Mouse (Mus musculus) activated CD4-positive, CD25-positive, alpha-beta regulatory T cell, adult 4 months (primary cell): ENCODE results near the gene Lpin2. TPM values are rescaled to one million over a fixed set of nuclear protein-coding genes. Genes with fewer than 3 reads are reported as not detected.

Source experiments
- ATAC-seq: one replicate; pipeline ENCODE4 v1.8.0; 2017
- polyA plus RNA-seq, 2 experiments: library from polyadenylated mRNA; unstranded; fragments of 100-300 nt; shearing (Covaris generic); gene quantifications; one replicate each; pipeline ENCODE4 v1.2.1; 2017

The Lpin2 gene
- polyA plus RNA-seq, 2 experiments from 2014 or later: 15.2 to 26.6 TPM

GRCm38 (mm10) chr17:71265336-71266051 lies 83.1 kb downstream of the Lpin2 start:
- ATAC-seq: no peak

DNA sequence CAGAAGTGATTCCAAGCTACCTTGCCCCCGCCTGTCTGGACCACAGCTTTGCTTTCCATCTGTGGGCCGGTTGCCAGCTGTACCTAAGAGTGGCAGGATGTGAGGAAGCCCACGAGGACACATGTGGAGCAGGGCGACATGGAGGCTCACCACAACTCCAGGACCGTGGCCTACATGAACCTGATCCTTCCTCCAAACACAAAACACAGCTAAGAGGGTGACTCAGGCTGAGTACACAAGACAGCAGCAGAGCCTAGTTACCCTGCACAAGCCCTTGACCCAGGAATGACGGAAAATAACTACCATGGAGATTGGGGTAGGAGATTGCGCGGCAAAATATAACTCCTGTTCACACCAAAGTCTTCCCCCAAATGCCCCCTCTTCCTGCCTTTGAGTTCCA lies 85.0 kb downstream of the Lpin2 start:
- no peak for ATAC-seq

GRCm38 (mm10) chr17:71268152-71268551 lies 85.8 kb downstream of the Lpin2 start:
- ATAC-seq: no peak

- ATAC-seq: no peak
Measured at GRCm38 (mm10) chr17:71268599-71268998, 86.2 kb downstream of the Lpin2 start.

GRCm38 (mm10) chr17:71273901-71274300 lies 91.5 kb downstream of the Lpin2 start:
- no peak for ATAC-seq

- no peak for ATAC-seq
Measured at GRCm38 (mm10) chr17:71276771-71277170, 94.4 kb downstream of the Lpin2 start.

- no peak for ATAC-seq
Measured at GRCm38 (mm10) chr17:71277701-71278491, 95.5 kb downstream of the Lpin2 start.

GRCm38 (mm10) chr17:71282716-71283115 lies 100.4 kb downstream of the Lpin2 start:
- no peak for ATAC-seq

GRCm38 (mm10) chr17:71283237-71283636 lies 100.9 kb downstream of the Lpin2 start:
- no peak for ATAC-seq

DNA sequence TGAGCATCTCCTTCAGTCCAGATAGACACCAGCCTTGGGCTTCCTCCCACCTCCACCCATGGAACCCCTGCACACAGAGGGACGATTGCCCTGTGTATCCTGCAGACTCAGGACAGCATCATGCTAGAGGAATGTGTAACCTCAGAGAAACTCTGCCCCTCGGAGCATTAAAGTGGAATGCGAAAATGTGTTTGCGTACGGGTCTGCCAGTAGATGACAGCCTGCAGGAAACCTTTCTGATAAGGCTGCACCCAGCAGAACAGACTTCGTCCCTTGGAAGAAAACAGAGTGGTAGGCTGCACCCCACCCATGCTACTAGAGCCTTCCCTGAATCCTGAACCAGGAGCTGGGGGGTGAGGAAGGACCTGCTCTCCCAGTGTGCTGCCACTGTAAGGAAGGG lies 102.5 kb downstream of the Lpin2 start:
- no peak for ATAC-seq

- no peak for ATAC-seq
Measured at GRCm38 (mm10) chr17:71285929-71286328, 103.6 kb downstream of the Lpin2 start.

GRCm38 (mm10) chr17:71287586-71287985 lies 105.2 kb downstream of the Lpin2 start:
- ATAC-seq: no peak

DNA sequence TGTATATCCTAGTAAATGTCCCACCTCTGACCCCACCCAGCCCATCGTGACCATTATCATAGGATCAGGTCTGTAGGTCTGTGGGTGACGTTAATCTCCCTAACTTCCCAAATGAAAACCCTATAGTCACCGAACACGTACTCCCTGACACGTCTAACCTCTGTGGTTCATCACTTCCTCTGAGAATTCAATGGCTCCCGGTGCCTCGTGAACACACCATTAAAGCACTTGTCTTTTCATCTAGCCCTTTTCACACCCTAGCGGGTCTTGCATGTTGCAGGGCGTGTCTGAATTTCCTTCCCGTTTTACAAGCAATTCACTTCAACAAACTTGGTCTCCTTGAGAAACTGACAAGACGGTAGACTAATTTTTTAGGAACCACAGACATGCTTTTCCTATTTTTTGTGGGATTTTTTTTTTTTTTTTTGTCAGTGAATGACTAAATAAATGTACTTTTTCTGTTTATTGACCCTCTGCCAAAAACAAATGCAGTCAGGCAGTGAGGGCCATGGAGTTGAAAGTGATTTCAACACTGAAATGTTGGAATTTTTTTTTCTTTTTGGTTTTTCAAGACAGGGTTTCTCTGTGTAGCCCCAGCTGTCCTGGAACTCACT lies 105.9 kb downstream of the Lpin2 start:
- no peak for ATAC-seq

GRCm38 (mm10) chr17:71288808-71289548 lies 106.6 kb downstream of the Lpin2 start:
- ATAC-seq: no peak

GRCm38 (mm10) chr17:71289572-71290176 lies 107.3 kb downstream of the Lpin2 start:
- no peak for ATAC-seq

DNA sequence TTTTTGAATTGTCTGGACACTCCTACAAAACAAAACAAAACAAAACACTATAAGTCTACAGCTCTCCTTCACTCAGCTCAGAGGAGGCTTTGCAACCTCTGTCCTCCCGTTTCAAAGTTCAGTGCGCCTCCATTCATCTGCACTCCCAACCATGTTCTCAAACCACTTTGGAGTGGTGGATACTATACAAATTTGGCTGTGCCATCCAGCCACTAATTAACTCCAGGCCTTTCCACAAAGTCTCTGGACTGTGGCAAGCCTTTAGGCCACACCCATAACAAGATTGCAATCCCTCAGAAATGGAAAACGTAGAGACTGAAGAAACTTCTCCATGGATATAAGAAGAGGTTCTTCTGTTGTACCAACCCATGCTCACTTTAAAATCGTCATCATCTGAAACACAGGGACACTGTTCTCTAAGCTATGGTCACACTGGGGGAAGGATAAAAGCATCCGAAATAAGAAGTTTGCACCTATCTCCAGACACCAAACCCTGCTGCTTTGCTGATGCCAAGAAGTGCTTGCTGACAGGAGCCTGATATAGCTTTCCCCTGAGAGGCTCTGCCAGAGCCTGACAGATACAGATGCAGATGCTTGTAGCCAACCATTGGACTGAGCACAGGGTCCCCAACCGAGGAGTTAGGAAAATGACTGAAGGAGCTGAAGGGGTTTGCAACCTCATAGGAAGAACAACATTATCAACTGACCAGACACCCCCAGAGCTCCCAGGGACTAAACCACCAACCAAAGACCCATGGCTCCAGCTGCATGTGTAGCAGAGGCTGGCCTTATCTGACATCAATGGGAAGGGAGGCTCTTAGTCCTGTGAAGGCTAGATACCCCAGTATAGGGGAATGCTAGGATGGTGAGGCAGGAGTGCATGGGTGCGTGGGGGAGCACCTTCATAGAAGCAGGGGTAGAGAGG lies 108.4 kb downstream of the Lpin2 start:
- ATAC-seq: no peak

DNA sequence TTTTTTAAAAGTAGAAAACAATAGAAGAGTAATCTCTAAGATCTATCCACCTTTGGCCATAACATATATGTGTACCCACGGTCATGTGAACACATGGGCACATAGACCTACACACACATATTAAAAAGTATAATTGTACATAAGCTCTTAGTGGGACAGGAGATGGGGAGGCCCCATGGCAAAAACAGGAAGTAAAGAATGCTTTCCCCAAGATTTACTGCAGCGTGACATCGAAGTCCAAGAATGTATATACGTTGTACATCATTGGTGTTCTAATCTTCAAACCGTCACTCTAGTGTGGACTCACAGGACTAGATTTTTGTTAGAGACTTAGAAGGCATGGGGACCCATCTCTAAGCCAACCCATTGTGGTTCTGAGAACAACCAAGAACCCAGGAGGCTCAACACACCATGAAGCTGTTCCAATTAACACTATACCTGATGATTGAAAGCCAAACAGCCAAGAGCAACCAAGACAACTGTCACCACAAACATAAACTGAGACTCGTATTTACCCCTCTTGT lies 109.6 kb downstream of the Lpin2 start:
- no peak for ATAC-seq

- no peak for ATAC-seq
Measured at GRCm38 (mm10) chr17:71292897-71293296, 110.5 kb downstream of the Lpin2 start.

GRCm38 (mm10) chr17:71294570-71294969 lies 112.2 kb downstream of the Lpin2 start:
- ATAC-seq: no peak
